Mouse (Mus musculus): ENCODE results near the gene Dnaaf3.
A peak's percentile ranks its signal among the peaks of the same experiment; 100 is the strongest.

The Dnaaf3 gene

DNA sequence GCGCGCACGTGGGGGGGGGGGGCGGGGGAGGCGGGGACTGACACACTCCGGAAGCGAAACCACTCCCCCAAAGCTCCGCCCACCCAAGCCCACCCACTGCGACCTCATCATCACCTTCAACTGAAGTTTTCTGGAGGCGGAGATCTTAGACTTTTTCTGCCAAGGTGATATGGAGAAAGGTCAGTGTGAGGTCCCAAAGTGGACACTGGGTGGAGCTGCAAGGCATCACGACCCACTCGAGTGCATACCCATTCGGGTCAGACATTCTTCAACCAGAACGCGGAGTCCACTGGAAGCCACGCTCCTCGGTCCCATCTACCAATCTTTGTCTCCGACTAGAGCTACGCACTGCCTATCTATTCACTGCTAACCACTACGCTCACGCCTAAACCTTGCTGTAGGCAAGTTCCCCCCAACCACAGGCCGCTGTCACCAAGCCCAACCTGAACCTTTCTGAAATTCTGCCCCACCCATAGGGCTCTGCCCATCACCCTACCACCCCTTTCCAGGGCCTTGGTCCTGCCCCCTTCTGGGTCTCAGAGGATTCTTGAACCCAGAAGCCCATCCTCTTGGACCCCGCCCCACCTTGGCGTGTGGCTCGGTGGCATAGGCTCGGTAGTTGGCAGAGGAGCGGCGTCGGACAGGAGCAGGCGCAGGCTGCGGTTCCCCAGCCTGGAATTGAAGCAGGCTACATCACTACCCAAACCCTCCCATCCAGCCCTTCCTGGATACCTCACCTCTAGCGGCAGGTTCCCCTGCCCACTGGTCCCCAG, 10.8 kb downstream of the Dnaaf3 start:
- peak; percentile 44 for DNase-seq

DNA sequence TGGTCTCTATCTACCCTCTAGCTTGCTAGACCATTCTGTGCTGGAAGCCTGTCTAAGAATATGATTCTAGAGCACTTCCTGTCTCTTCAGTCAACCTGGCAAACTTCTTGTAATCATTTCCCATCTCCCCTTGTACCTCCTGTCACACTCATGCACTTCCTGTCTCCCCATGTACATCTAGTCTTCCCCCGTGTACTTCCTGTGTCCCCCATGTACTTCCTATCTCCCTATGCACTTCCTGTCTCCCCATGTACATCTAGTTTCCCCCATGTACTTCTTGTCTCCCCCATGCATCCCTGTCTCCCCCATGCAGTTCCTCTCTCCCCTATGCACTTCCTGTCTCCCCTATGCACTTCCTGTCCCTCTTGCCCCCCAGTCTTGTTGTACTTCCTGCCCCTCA, 13.8 kb downstream of the Dnaaf3 start:
- DNase-seq, result no peak

DNA sequence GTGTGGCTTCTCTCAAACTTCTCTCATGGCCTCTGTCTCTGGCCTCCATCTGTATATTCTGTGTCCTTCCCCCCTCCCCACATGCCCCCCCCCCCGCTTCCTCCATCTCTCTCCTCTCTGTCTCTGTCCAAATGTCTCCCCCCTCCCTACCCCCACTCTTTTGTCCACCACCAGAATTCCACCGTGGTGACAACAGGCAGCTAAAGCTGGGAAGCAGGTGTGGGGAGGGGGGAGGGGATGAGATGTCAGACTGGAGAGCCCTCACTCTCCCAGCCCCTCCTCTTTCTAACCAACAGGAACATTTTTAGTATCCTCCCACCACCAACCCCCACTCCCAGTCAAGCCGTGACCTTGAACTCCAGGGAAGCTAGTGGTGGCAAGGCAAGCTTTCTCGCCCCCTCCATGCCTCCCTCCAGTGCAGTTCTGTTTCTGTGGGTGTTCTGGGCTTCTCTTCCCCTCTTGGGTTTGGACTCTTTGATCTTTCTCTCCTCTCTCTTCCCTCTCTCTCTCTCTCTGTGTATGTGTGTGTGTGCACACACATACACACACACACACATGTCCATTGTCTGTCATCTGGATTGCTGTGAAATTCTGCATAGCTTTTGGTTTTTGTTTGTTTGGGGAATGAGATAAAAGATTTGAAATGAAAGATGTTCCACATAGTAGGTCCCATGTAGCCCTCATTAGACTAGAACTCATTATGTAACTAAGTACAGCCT, 15.8 kb downstream of the Dnaaf3 start, which contains the start of gene Tnnt1:
Gene Tnnt1, minus strand, starts transcription at position 51 of the 719 bp plus-strand sequence.
- peak; percentile 60 for DNase-seq

- no peak for DNase-seq
Measured at GRCm38 (mm10) chr7:4515853-4516252, 16.4 kb downstream of the Dnaaf3 start.

DNA sequence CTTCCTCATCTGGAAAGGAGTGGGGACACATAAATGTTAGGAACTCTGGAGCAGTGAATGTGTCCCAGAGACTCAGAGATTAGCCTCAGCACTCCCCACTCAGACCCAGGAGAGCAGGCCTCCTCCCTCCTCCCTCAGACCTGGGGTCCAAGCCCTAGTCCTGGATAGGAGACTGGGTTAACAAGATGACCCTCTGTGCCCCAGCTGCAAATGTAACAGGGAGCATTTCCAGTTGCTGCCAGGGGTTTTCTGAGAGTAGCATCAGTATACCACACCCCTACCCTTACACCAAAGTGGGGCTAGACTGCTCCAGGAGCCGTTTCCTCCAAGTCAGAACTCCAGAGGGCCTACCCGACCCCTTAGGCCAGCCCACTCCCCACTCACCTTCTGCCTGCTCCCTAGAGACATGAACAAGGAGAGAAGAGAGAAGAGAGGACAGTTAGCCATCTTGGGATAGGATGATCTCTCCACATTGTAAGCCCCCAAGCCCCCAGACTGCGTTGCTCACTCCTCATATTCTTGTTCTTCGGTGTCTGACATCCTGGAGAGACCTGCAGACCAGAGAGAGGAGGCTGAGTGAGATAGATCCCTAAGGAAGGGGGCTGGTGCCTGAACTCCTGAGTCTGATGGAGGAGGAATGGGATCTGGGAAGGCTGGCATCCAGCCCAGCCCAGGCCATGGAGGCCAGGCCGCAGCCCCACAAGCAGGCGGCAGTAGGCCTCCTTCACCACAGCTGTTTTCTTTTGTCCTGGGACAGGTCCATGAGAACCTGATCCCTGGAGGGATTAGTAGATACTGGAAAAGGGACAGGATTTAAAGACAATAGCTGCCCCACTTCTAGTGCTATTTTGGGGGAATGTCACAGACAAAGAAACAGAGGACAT, 18.2 kb downstream of the Dnaaf3 start:
- no peak for DNase-seq

DNA sequence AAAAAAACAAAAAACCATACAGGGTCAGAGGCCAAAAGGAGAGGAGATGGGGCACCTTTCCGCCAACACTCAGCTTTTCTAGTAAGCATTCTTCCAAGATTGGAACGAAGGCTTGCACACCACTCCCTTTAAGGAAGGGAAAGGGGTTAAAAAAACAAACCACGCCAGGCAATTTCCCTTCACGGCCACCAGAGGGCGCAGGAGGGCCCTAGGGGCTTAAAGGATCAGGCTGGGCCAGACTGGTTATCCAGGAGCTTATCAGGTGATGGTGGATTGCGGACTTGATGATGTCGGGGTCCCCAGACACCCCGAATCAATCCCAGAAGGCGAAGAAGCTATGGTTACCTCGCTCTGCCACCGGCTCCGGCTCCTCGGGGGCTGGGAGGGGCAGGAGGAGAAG, 19.0 kb downstream of the Dnaaf3 start:
- peak; percentile 68 for DNase-seq

DNA sequence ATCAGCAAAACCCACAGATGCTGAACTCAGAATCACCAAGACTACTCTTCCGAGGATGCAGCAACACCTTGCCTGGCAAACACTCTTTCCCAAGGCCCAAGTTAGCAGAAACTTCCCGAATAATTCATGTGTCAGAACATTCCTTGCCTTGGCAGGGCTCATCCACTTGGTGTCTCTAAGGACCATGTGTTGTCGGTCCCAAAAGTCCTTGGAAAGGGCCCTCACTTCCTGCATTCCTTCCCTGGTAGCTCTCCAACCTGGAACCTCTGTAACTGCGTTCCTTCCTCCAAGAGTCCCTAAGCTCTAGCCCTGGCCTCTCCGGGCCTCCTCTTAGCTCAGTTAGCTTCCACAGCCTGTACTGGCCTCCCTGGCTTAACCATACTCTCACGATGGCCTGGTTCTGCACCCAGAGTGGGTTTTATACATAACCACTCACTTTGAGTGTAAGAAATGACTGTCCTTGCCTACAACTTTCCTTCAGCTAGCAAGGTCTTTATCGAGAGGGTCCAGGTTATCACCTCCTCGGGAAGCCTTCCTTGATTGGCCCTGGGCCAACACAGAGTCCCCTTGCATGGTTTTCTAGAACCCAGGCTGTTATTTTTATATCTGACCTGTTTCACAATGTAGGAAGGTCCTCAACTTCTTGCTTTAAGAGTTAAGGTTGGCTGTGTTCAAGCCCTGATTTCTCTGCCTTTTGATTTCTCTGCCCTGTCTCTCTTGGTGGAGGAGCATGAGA, 20.6 kb downstream of the Dnaaf3 start:
- no peak for DNase-seq

DNA sequence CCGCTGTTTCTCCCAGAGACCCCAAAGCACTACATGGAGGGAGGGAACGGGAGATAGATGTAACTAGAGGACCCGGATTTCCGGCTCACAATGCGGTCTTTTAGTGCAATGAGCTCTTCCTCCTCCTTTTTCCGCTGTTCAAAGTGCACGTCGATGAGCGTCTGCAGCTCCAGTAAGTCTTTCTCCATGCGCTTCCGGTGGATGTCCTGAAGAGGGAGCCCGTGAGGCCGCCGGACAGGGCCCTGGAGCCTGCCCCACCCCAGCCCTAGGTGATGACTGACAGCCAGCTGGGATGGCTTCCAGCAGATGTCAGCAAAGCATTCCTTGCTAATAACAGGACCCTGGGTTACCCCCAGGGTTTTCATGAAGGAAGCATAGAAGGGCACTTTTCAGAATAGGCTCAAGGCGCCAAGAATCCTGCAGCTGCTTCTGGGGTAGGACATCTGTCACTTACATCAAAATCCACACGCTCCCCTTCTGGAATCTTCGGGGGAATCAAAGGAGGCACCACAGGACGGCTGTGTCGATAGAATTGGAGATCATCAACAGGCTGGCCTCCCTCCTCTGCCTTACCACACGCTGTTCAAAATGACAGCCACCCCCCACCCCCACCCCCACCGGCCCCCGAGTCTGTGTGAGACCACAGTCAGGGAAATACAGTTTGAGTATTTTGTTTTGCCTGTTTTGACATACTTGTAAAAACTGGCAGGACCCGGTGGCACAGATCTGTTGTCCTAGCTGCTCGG, 22.2 kb downstream of the Dnaaf3 start:
- peak; percentile 86 for DNase-seq

DNA sequence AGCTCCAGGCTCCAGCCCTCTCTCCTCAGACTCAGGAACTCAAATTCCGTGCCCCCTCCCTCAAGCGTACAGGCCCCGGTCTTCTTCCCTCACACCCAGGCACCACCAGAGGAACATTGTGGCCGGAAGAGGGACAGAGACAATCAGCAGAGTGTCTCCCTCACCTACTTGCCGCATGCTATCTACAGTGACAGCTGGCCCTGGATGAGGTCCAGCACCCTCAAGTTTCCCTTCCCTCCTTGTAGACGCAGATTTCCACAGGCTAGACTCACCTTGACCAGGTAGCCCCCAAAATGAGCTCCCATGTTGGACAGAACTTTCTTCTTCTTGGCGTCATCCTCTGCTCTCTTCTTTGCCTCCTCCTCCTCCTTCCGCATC, 23.5 kb downstream of the Dnaaf3 start:
- DNase-seq, result no peak

- DNase-seq, result no peak
Measured at GRCm38 (mm10) chr7:4508062-4508738, 24.1 kb downstream of the Dnaaf3 start.

GRCm38 (mm10) chr7:4507220-4507619, 25.0 kb downstream of the Dnaaf3 start:
- no peak for DNase-seq

DNA sequence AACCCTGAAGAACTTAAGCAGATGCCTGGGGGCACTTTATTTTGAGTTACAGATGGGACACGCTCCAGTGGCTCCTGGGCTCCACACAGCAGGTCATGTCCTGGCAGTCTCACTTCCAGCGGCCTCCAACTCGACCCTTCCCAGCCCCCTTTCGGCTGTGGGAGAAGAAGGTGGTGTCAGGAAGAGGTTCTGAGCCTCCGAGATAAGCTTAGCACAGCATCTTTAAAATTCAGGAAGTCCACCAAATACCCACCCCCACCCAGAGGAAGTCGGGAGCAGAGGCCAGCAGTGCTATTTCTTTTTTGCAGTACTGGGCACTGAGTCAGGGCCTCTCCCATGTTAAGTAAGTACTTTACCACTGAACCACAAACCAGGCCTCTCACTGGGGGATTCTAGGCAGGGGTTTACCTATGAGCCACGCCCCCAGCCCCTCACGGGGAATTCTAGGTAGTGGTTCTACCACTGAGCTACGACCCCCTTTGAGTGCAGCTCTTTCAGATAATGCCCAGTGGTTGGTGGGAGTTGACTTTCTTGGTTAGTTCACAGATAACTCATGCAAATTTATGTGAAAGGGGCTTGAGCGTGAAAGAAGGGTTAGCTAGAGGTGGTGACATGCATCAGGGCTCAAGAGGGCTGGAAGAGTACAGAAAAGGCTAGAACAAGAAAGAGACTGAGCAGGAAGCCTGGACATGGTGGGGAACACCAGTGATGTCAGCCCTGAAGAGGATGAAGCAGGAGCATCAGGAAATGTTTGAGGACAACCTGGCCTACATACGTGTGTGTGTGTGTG, 27.4 kb downstream of the Dnaaf3 start:
- no peak for DNase-seq

- no peak for DNase-seq
Measured at GRCm38 (mm10) chr7:4503858-4504257, 28.4 kb downstream of the Dnaaf3 start.

DNA sequence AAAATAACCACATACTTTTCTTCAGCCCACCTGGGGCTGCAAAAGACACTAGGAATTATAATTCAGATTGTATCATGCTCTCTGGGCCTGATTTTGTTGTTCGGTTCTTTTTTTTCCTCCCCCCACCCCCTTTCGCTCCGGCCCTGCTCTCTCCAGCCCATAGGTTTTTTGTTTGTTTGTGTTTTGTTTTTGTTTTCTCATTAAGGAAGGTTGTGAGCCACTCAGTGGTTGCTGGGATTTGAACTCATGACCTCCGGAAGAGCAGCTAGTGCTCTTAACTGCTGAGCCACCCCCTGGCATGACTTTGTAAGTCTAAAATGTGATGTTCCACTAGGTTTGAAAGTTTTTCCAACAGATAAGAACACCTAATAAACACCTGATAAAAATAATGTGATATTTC, 29.2 kb downstream of the Dnaaf3 start:
- DNase-seq, result no peak

- peak; percentile 75 for DNase-seq
Measured at GRCm38 (mm10) chr7:4502421-4503090, 29.7 kb downstream of the Dnaaf3 start.

DNA sequence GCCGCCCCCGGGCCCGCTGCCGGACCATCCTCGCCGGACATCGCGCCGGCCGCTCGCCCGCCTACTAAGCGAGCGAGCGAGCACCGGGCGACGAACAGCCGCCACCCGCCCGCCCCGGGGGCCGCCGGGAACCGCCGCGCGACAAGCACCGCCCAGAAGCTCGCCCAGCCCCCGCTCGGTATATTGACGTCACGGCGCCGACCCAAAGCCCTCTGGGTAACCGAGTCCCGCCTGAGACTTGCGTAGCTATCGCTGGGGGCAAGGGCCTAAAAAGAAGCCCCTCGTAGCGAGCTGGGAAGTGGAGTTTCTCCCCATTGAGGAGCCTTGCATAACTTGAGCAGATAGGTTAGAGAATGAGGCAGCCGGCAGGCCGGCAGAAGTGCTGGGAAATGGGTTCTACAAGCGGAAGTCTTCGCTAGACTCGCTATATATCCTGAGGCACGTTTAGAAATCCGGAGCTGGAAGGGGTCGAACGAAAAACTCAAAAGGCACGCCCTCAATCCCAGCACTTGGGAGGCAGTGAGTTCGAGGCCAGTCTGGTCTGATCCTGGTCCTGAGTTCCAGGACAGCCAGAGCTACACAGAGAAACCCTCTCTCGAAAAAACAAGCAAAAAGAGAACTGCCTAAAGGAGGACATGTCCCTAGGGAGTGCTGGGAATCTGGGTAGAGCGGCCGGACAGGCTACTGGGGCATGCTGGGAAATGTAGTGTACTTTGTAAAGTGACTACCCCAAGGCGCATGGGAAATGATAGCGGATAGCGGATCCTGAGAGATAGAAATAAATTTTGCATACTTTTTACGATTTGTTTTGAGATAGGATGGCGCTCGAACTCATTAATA, 30.5 kb downstream of the Dnaaf3 start, which contains the start of gene Ppp1r12c:
Gene Ppp1r12c, minus strand, starts transcription at position 123 of the 840 bp plus-strand sequence.
- peak; percentile 95 for DNase-seq

- DNase-seq, result no peak
Measured at GRCm38 (mm10) chr7:4500892-4501471, 31.3 kb downstream of the Dnaaf3 start.

DNA sequence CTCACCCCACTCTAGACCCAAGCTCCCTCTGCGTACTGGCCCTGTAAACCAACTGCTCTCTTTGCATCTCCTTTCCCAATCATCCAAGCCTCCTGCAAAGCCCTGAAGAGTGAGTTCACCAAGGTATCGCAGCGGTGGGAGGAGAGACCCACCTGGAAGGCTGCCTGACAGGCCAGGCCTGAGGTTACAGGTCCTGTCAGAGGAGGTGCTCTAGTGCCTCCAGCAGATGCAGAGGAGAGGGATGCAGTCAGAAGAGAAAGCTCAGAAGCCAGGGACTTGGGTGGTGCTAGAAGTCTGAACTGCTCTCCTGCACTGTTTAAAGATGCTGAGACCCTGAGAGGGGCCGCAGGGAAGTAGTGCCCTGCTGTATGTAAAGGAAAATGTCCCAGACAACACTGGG, 33.2 kb downstream of the Dnaaf3 start:
- no peak for DNase-seq
